Mouse (Mus musculus) forebrain, embryonic 11.5 days (tissue): Measurements from ENCODE around the gene Lonp2. TPM values are rescaled to one million over a fixed set of nuclear protein-coding genes. Genes with fewer than 3 reads are reported as not detected.

ENCODE experiments used
- microRNA-seq: library from miRNA; unstranded; fragments of <30 nt; microRNA quantifications from one replicate; pipeline ENCODE4, GENCODE M21; 2016; ENCODE audit not compliant: insufficient number of aligned reads
- polyA plus RNA-seq: library from polyadenylated mRNA; unstranded; fragments of >200 nt; fragmentation: Nextera tagmentation; extraction: Ambion mirVana; gene quantifications from 2 replicates; pipeline ENCODE4 v1.2.1, GENCODE M21; 2014

The Lonp2 gene
- polyA plus RNA-seq, 1 experiment from 2014 or later: 57.1 TPM

Small RNAs within 50 kb of the gene (microRNA-seq; reads per million reads assigned to microRNA genes)
- not detected for gene Gm44348

Other genes with a start within 250 kb of the Lonp2 start
- gene Abcc12, start 43.4 kb upstream of the Lonp2 start, polyA plus RNA-seq: 0.11 TPM in 2 replicates
- gene Gm10638, start 121.7 kb downstream of the Lonp2 start, polyA plus RNA-seq: 6.6 and 7.1 TPM in 2 replicates
- 71.2 and 72.5 TPM in 2 replicates for gene Siah1a, start 121.9 kb downstream of the Lonp2 start, polyA plus RNA-seq